Mouse (Mus musculus) neural tube, embryonic 14.5 days (tissue): ENCODE measurements around the gene Zcchc24. TPM values are rescaled to one million over a fixed set of nuclear protein-coding genes. Genes with fewer than 3 reads are reported as not detected.

Source experiments
- ATAC-seq: fragments of 200-750 bp; cut with Nextera tagmentation; 2 replicates; pipeline ENCODE4 v1.8.0; 2017; ENCODE audit warnings: low read depth, mild to moderate bottlenecking, moderate TSS enrichment, moderate library complexity
- H3K27ac ChIP-seq: fragments of 300-500 bp; sonication (generic); 2 replicates; pipeline ENCODE4 v1.5.1; 2014; ENCODE audit warnings: low read depth, mild to moderate bottlenecking, control low read depth, low read length, moderate library complexity, mixed read lengths
- H3K27me3 ChIP-seq: fragments of 300-500 bp; sonication (generic); 2 replicates; pipeline ENCODE4 v1.6.1; 2014; ENCODE audit warnings: low read length; ENCODE audit not compliant: control insufficient read depth, insufficient read depth
- H3K36me3 ChIP-seq: fragments of 300-500 bp; sonication (generic); 2 replicates; pipeline ENCODE4 v1.6.1; 2014; ENCODE audit warnings: low read length, mixed read lengths; ENCODE audit not compliant: control insufficient read depth, insufficient read depth
- H3K4me1 ChIP-seq: fragments of 300-500 bp; sonication (generic); 2 replicates; pipeline ENCODE4 v1.6.1; 2014; ENCODE audit warnings: low read length; ENCODE audit not compliant: control insufficient read depth, insufficient read depth
- H3K4me2 ChIP-seq: fragments of 300-500 bp; sonication (generic); 2 replicates; pipeline ENCODE4 v1.6.1; 2014; ENCODE audit warnings: mild to moderate bottlenecking, low read depth, low read length, control low read depth
- H3K4me3 ChIP-seq: fragments of 300-500 bp; sonication (generic); 2 replicates; pipeline ENCODE4 v1.5.1; 2014; ENCODE audit warnings: low read depth, low read length, control low read depth, mixed read lengths
- H3K9ac ChIP-seq: fragments of 300-500 bp; sonication (generic); replicated peaks from 2 replicates; pipeline ENCODE4 v1.6.1; 2014; ENCODE audit warnings: low read depth, mild to moderate bottlenecking, control low read depth, low read length, mixed read lengths
- H3K9me3 ChIP-seq: fragments of 300-500 bp; sonication (generic); 2 replicates; pipeline ENCODE4 v1.6.1; 2016; ENCODE audit warnings: low read length; ENCODE audit not compliant: control insufficient read depth
- WGBS: fragments of 180-500 bp; shearing (Covaris S2); extraction: QIAGEN DNeasy Blood & Tissue Kit; methylation state at CpG from one replicate; pipeline ENCODE4 v1.1.7; 2014; 5-methylcytosine and 5-hydroxymethylcytosine counted together
- polyA plus RNA-seq: library from polyadenylated mRNA; unstranded; fragments of >200 nt; fragmentation: Nextera tagmentation; extraction: Ambion mirVana; gene quantifications from 2 replicates; pipeline ENCODE4 v1.2.1, GENCODE M21; 2014

Zcchc24 gene
- polyA plus RNA-seq, 1 experiment from 2014 or later = 11.0 TPM

- Histone ChIP-seq H3K27ac (no peak overlapping the region), H3K27me3 (no peaks in the 10 kb centered on the region), H3K9me3 (no peaks in the 10 kb centered on the region), H3K4me1 (no peaks in the 10 kb centered on the region), H3K4me2 (no peak overlapping the region), H3K36me3 (no peaks in the 10 kb centered on the region), H3K4me3 (no peak overlapping the region), H3K9ac (no peak overlapping the region)
- 82% methylated on average over 21 of the region's 21 CpGs for WGBS
- ATAC-seq = no peak
Measured at GRCm38 (mm10) chr14:25746971-25747945, 21.6 kb downstream of the Zcchc24 start.

GRCm38 (mm10) chr14:25746371-25746770 is 22.5 kb downstream of the Zcchc24 start:
- ATAC-seq = no peak
- WGBS = 90% methylated on average over 6 of the region's 6 CpGs
- H3K4me1 ChIP-seq = no peaks in the 10 kb centered on the region
- no peak overlapping the region for H3K4me2 ChIP-seq
- H3K4me3 ChIP-seq = no peak overlapping the region
- H3K9ac ChIP-seq = no peak overlapping the region
- no peak overlapping the region for H3K27ac ChIP-seq
- no peaks in the 10 kb centered on the region for H3K36me3 ChIP-seq
- no peaks in the 10 kb centered on the region for H3K27me3 ChIP-seq
- H3K9me3 ChIP-seq = no peaks in the 10 kb centered on the region

- Histone ChIP-seq H3K4me2 (no peak overlapping the region), H3K4me1 (no peaks in the 10 kb centered on the region), H3K9ac (no peak overlapping the region), H3K27ac (no peak overlapping the region), H3K4me3 (no peak overlapping the region), H3K36me3 (no peaks in the 10 kb centered on the region), H3K27me3 (no peaks in the 10 kb centered on the region), H3K9me3 (no peaks in the 10 kb centered on the region)
- WGBS = 63% methylated on average over 11 of the region's 11 CpGs
- no peak for ATAC-seq
Measured at GRCm38 (mm10) chr14:25745365-25746184, 23.3 kb downstream of the Zcchc24 start.

DNA sequence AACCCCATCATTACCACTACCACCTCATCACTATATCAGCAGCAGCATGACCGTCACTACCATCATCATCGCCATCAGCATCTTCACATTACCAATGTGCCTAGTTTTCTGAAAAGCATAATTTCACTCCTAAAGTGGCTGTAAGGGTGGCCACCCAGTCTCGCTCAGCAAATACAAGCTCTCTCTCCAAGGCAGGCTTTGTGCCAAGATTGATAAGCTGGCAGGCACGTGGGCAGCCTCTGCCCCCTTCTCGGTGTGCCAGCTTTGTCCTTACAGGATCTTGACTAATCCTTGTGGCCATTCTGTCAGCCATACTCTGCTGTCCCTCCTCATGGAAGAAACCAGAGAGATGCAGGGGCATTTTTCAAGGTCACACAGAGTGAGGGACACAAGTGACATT is 25.9 kb downstream of the Zcchc24 start:
- H3K4me1 ChIP-seq = no peaks in the 10 kb centered on the region
- 94% methylated on average over 5 of the region's 5 CpGs for WGBS
- H3K4me3 ChIP-seq = no peak overlapping the region
- ATAC-seq = no peak
- no peak overlapping the region for H3K4me2 ChIP-seq
- no peaks in the 10 kb centered on the region for H3K9me3 ChIP-seq
- H3K27me3 ChIP-seq = no peaks in the 10 kb centered on the region
- no peak overlapping the region for H3K27ac ChIP-seq
- H3K36me3 ChIP-seq = no peaks in the 10 kb centered on the region
- H3K9ac ChIP-seq = no peak overlapping the region

GRCm38 (mm10) chr14:25741840-25742367 is 26.9 kb downstream of the Zcchc24 start:
- Histone ChIP-seq H3K4me2 (no peak overlapping the region), H3K36me3 (no peaks in the 10 kb centered on the region), H3K4me1 (no peaks in the 10 kb centered on the region), H3K27me3 (no peaks in the 10 kb centered on the region), H3K9me3 (no peaks in the 10 kb centered on the region), H3K27ac (no peak overlapping the region), H3K9ac (no peak overlapping the region), H3K4me3 (no peak overlapping the region)
- 56% methylated on average over 5 of the region's 5 CpGs for WGBS
- no peak for ATAC-seq

- 85% methylated on average over 3 of the region's 3 CpGs for WGBS
- Histone ChIP-seq H3K27me3 (no peaks in the 10 kb centered on the region), H3K36me3 (no peaks in the 10 kb centered on the region), H3K4me1 (no peaks in the 10 kb centered on the region), H3K9ac (no peak overlapping the region), H3K27ac (no peak overlapping the region), H3K9me3 (no peaks in the 10 kb centered on the region), H3K4me3 (no peak overlapping the region), H3K4me2 (no peak overlapping the region)
- no peak for ATAC-seq
Measured at GRCm38 (mm10) chr14:25741211-25741610, 27.6 kb downstream of the Zcchc24 start.

GRCm38 (mm10) chr14:25739957-25740565 is 28.8 kb downstream of the Zcchc24 start:
- Histone ChIP-seq H3K4me2 (no peak overlapping the region), H3K4me3 (no peak overlapping the region), H3K27me3 (no peaks in the 10 kb centered on the region), H3K9ac (no peak overlapping the region), H3K36me3 (no peaks in the 10 kb centered on the region), H3K4me1 (peaks cover 6% of the 10 kb centered on the region; the same call in 1 of the 2 replicates), H3K9me3 (no peaks in the 10 kb centered on the region), H3K27ac (no peak overlapping the region)
- ATAC-seq = no peak
- 52% methylated on average over 4 of the region's 4 CpGs for WGBS

DNA sequence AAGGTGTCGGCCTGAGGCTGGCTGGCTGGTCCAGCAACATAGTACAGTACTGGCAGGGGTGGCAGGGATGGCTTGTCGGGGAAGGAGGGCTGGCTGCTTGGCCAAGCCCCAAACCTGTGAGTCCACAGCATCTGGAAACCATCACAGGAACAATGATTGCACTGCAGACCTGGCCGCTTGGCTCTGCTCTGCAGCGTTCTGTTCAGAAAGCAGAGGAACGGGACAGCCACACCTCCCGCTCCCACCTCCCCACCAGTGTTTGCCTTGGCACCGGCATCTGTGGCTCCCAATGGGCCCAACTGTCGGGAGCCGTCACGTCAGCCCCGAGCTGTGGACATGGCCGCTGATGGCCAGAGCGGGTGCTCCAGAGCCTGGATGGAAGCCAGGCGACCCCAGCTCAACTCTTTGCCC is 30.2 kb downstream of the Zcchc24 start:
- Histone ChIP-seq H3K4me1 (peaks cover 15% of the 10 kb centered on the region; the same call in 1 of the 2 replicates), H3K9ac (no peak overlapping the region), H3K4me3 (no peak overlapping the region), H3K9me3 (no peaks in the 10 kb centered on the region), H3K27me3 (no peaks in the 10 kb centered on the region), H3K4me2 (no peak overlapping the region), H3K27ac (no peak overlapping the region), H3K36me3 (no peaks in the 10 kb centered on the region)
- 59% methylated on average over 14 of the region's 14 CpGs for WGBS
- ATAC-seq = no peak
